Mouse (Mus musculus) midbrain, postnatal 0 days (tissue): ENCODE results near the gene Alox5. TPM values are rescaled to one million over a fixed set of nuclear protein-coding genes. Genes with fewer than 3 reads are reported as not detected.

Experiments used
- ATAC-seq: fragments of 200-750 bp; cut with Nextera tagmentation; 2 replicates; pipeline ENCODE4 v1.8.0; 2017; ENCODE audit warnings: moderate number of reproducible peaks, mild to moderate bottlenecking, moderate TSS enrichment, moderate library complexity; ENCODE audit not compliant: low FRiP score
- DNase-seq: peaks from one replicate; pipeline ENCODE4 v3.0.0-alpha.2; 2015; ENCODE audit warnings: low spot score
- H3K27ac ChIP-seq: fragments of 300-500 bp; sonication (generic); 2 replicates; pipeline ENCODE4 v1.5.1; 2014; ENCODE audit warnings: low read depth, mild to moderate bottlenecking, low read length, mixed read lengths
- H3K27me3 ChIP-seq: fragments of 300-500 bp; sonication (generic); 2 replicates; pipeline ENCODE4 v1.6.1; 2014; ENCODE audit warnings: low read length, control low read depth, mixed read lengths; ENCODE audit not compliant: insufficient read depth
- H3K36me3 ChIP-seq: fragments of 300-500 bp; sonication (generic); 2 replicates; pipeline ENCODE4 v1.6.1; 2014; ENCODE audit warnings: low read length, control low read depth, mixed read lengths; ENCODE audit not compliant: insufficient read depth
- H3K4me1 ChIP-seq: fragments of 300-500 bp; sonication (generic); 2 replicates; pipeline ENCODE4 v1.6.1; 2014; ENCODE audit warnings: mild to moderate bottlenecking, control low read depth, antibody characterized with exemption, low read length, mixed read lengths; ENCODE audit not compliant: insufficient read depth
- H3K4me2 ChIP-seq: fragments of 300-500 bp; sonication (generic); 2 replicates; pipeline ENCODE4 v1.6.1; 2014; ENCODE audit warnings: low read depth, mild to moderate bottlenecking, low read length, mixed read lengths; ENCODE audit not compliant: poor library complexity, severe bottlenecking
- H3K4me3 ChIP-seq: fragments of 300-500 bp; sonication (generic); 2 replicates; pipeline ENCODE4 v1.5.1; 2014; ENCODE audit warnings: low read depth, mild to moderate bottlenecking, low read length, moderate library complexity
- H3K9ac ChIP-seq: fragments of 300-500 bp; sonication (generic); replicated peaks from 2 replicates; pipeline ENCODE4 v1.6.1; 2014; ENCODE audit warnings: mild to moderate bottlenecking, low read length, moderate library complexity, mixed read lengths; ENCODE audit not compliant: poor library complexity, severe bottlenecking
- H3K9me3 ChIP-seq: fragments of 300-500 bp; sonication (generic); 2 replicates; pipeline ENCODE4 v1.6.1; 2016; ENCODE audit warnings: low read length, control low read depth
- CTCF ChIP-seq: IDR thresholded peaks from 2 replicates; pipeline ENCODE4 v1.5.1; 2016; ENCODE audit warnings: antibody characterized with exemption, mild to moderate bottlenecking
- WGBS: fragments of 180-500 bp; shearing (Covaris S2); extraction: QIAGEN DNeasy Blood & Tissue Kit; methylation state at CpG from one replicate; pipeline ENCODE4 v1.1.7; 2014; 5-methylcytosine and 5-hydroxymethylcytosine counted together
- polyA plus RNA-seq: library from polyadenylated mRNA; unstranded; fragments of >200 nt; fragmentation: Nextera tagmentation; extraction: Ambion mirVana; gene quantifications from 2 replicates; pipeline ENCODE4 v1.2.1, GENCODE M21; 2015
- total RNA-seq: library from RNA; depleted of rRNA; stranded (reverse); fragments of >200 nt; gene quantifications from 2 replicates; pipeline ENCODE4 v1.2.3, GENCODE M21; 2014

Gene Alox5
- total and polyA plus RNA-seq, 2 experiments from 2014 or later = 0.48 to 1.6 TPM

- no peak for ATAC-seq
- Histone ChIP-seq H3K36me3 (no peaks in the 10 kb centered on the region), H3K9ac (no peak overlapping the region), H3K27me3 (no peaks in the 10 kb centered on the region), H3K4me2 (no peak overlapping the region), H3K27ac (no peak overlapping the region), H3K4me3 (no peak overlapping the region), H3K9me3 (no peaks in the 10 kb centered on the region), H3K4me1 (no peaks in the 10 kb centered on the region)
- WGBS = 87% methylated on average over 4 of the region's 4 CpGs
- TF ChIP-seq CTCF = no peak
- DNase-seq = no peak
Observed at GRCm38 (mm10) chr6:116440849-116441248, 20.1 kb downstream of the Alox5 start.

- no peaks in the 10 kb centered on the region for H3K4me1 ChIP-seq
- TF ChIP-seq CTCF = no peak
Observed at GRCm38 (mm10) chr6:116440447-116440846, 20.5 kb downstream of the Alox5 start.

GRCm38 (mm10) chr6:116439531-116439930 is 21.4 kb downstream of the Alox5 start:
- 89% methylated on average over 6 of the region's 6 CpGs for WGBS
- no peak for ATAC-seq

More at GRCm38 (mm10) chr6:116440447-116440846, 20.5 kb downstream of the Alox5 start:
- H3K4me2 ChIP-seq = no peak overlapping the region
- 65% methylated on average over 4 of the region's 4 CpGs for WGBS
- DNase-seq = no peak
- no peak overlapping the region for H3K27ac ChIP-seq
- H3K36me3 ChIP-seq = no peaks in the 10 kb centered on the region
- H3K9me3 ChIP-seq = no peaks in the 10 kb centered on the region
- ATAC-seq = no peak
- no peak overlapping the region for H3K9ac ChIP-seq
- H3K27me3 ChIP-seq = no peaks in the 10 kb centered on the region
- H3K4me3 ChIP-seq = no peak overlapping the region

DNA sequence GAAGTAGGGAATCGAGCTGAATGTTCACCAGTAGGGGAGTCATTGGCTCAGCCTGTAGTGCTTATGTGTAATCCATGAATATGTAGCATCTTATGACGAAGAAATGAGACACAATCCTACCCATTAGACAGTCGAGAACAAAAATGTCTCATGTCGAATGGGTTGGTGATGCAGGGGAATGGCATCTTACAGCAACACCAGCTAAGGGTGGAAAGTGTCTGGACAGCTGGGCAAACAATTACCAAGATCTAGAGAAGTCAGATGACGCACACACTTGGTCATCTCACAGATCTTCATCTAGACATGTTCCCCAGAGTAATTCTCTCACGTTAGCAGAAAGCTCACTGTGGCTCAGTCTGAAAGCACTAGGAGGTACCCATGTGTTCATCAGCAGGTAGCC is 22.1 kb downstream of the Alox5 start:
- no peak overlapping the region for H3K4me2 ChIP-seq

More at GRCm38 (mm10) chr6:116439531-116439930, 21.4 kb downstream of the Alox5 start:
- no peak for TF ChIP-seq CTCF
- DNase-seq = no peak
- Histone ChIP-seq H3K9ac (no peak overlapping the region), H3K4me3 (no peak overlapping the region), H3K27ac (no peak overlapping the region), H3K4me1 (no peaks in the 10 kb centered on the region), H3K9me3 (no peaks in the 10 kb centered on the region), H3K4me2 (no peak overlapping the region), H3K27me3 (no peaks in the 10 kb centered on the region), H3K36me3 (no peaks in the 10 kb centered on the region)

DNA sequence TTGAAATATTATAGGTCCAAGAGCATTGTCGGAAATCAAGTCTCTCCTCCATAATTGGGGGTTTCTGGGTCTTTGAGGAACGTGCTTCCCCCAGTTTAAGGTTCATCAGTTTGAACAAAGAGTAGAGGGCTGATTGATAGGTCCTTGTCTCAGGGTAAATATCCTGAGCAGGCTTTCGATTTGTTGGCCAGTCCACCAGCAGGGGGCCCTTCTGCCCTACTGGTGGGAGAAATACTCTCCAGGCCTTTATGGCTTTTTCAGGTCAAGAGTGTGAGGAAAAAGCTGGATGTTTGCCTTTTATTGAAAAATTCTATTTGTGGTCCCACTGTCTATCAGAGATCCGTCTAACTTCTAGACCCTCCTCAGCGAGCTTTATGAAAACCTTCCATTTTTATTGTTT is 32.7 kb downstream of the Alox5 start:
- peak; percentile 53 for TF ChIP-seq CTCF
- Histone ChIP-seq H3K9me3 (0 out of 2 replicates have a peak, but pooled peaks cover 5% of the 10 kb centered on the region), H3K4me2 (no peak overlapping the region), H3K27me3 (no peaks in the 10 kb centered on the region), H3K4me3 (no peak overlapping the region), H3K4me1 (no peaks in the 10 kb centered on the region), H3K9ac (no peak overlapping the region), H3K36me3 (no peaks in the 10 kb centered on the region), H3K27ac (no peak overlapping the region)
- DNase-seq = no peak
- ATAC-seq = no peak
- 70% methylated on average over 5 of the region's 5 CpGs for WGBS

More for the DNA sequence above, 22.1 kb downstream of the Alox5 start:
- Histone ChIP-seq H3K9me3 (no peaks in the 10 kb centered on the region), H3K27ac (no peak overlapping the region), H3K27me3 (no peaks in the 10 kb centered on the region), H3K9ac (no peak overlapping the region), H3K36me3 (no peaks in the 10 kb centered on the region), H3K4me3 (no peak overlapping the region), H3K4me1 (no peaks in the 10 kb centered on the region)
- no peak for ATAC-seq
- DNase-seq = no peak
- 80% methylated on average over 6 of the region's 6 CpGs for WGBS
- TF ChIP-seq CTCF = no peak

DNA sequence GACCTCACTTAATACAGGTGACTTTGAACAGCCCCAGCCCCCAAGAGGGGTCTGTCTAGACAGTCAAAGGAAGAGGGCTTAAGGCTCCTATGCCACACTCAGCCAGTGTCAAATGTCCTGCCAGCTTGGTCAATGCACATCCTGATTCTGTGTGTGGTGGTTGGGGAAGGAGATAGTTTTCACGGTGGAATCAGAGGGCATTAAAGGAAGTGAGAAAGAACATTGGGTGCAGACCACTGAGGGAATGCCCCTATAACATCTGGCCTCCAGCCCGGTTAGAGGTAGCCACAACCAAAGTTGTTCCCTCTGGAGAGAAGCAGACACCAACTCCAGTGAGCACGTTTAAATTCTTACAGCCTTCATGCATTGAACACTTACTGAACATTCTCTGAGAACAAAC is 33.4 kb downstream of the Alox5 start:
- Histone ChIP-seq H3K4me1 (no peaks in the 10 kb centered on the region), H3K9ac (no peak overlapping the region), H3K9me3 (0 out of 2 replicates have a peak, but pooled peaks cover 5% of the 10 kb centered on the region), H3K36me3 (no peaks in the 10 kb centered on the region), H3K27ac (no peak overlapping the region), H3K27me3 (no peaks in the 10 kb centered on the region), H3K4me2 (no peak overlapping the region), H3K4me3 (no peak overlapping the region)
- no peak for DNase-seq
- TF ChIP-seq CTCF = no peak
- WGBS = 87% methylated on average over 3 of the region's 3 CpGs
- no peak for ATAC-seq
